ENCODE assay signal across 8 mouse cellular contexts in the genomic region with DNA sequence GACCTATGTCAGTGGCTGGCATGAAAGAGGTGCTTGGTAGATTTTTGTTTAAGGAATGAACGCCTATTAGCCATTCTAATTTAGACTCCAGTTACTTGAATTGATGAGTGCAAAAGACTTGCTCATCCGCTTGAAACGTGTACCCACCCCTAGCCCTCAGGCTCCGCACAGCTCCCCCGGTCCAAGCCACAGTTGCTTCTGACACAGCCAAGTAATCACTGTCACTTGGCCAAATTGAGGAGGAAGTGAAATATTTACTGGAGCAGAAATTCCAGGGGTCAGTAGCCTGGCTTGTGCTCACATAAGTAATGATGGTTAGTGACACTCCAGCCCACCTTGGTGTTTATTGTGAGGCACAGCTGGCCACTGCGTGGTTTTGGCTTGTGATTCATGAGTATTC.
DNase-seq lines count a peak whose midpoint lies in the region; ATAC-seq and TF ChIP-seq lines count a peak whose summit lies in the region.

No protein-coding gene starts in this region.

- WGBS in heart, adult 2 months: 46% methylated on average over 6 of the region's 6 CpGs
- WGBS in forebrain, embryonic 13.5 days: 49% methylated on average over 6 of the region's 6 CpGs
- 21% methylated on average over 6 of the region's 6 CpGs for WGBS in kidney, adult 2 months

- no peak for ATAC-seq in forebrain, embryonic 13.5 days

- H3K4me3 ChIP-seq in heart, adult 2 months: no peak overlapping the region
- H3K4me3 ChIP-seq in forebrain, embryonic 13.5 days: no peak overlapping the region
- H3K4me3 ChIP-seq in kidney, adult 2 months (ENCODE audit: insufficient read depth, low read depth, low read length): no peak overlapping the region

- no peak for TF ChIP-seq CTCF in heart, adult 2 months (IDR thresholded peaks at IDR 0.05)
- TF ChIP-seq CTCF in kidney, adult 2 months (conservative IDR thresholded peaks at IDR 0.05; ENCODE audit: insufficient read depth, insufficient read length, low read depth, low read length): no peak

- no peaks in the 10 kb centered on the region for H3K79me2 ChIP-seq in heart, adult 2 months (replicated peaks; ENCODE audit: control insufficient read depth, insufficient read depth, low read length)

- H3K27ac ChIP-seq in heart, adult 2 months: peak overlapping the region; percentile 1; the same call in 1 of the 2 replicates
- no peak overlapping the region for H3K27ac ChIP-seq in forebrain, embryonic 13.5 days
- peak overlapping the region; percentile 48 for H3K27ac ChIP-seq in kidney, adult 2 months (ENCODE audit: insufficient read depth, low read depth, low read length)

- no peaks in the 10 kb centered on the region for H3K9me3 ChIP-seq in forebrain, embryonic 13.5 days (replicated peaks)

- H3K27me3 ChIP-seq in heart, adult 2 months (ENCODE audit: control insufficient read depth, insufficient read depth, low read length): no peaks in the 10 kb centered on the region
- no peaks in the 10 kb centered on the region for H3K27me3 ChIP-seq in forebrain, embryonic 13.5 days
- no peaks in the 10 kb centered on the region for H3K27me3 ChIP-seq in kidney, adult 2 months (replicated peaks; ENCODE audit: control insufficient read depth, insufficient read depth, low read length)

- no peak for TF ChIP-seq POLR2A in heart, adult 2 months (IDR thresholded peaks at IDR 0.05; ENCODE audit: insufficient read depth, low read depth, low read length)
- TF ChIP-seq POLR2A in kidney, adult 2 months (IDR thresholded peaks at IDR 0.05; ENCODE audit: low read depth, low read length): no peak

- peaks cover 2% of the 10 kb centered on the region for H3K36me3 ChIP-seq in heart, adult 2 months (ENCODE audit: control insufficient read depth, insufficient read depth, low read length)
- no peaks in the 10 kb centered on the region for H3K36me3 ChIP-seq in forebrain, embryonic 13.5 days (ENCODE audit: poor library complexity, severe bottlenecking)
- H3K36me3 ChIP-seq in kidney, adult 2 months (ENCODE audit: control insufficient read depth, insufficient read depth, low read length): no peaks in the 10 kb centered on the region

- 0 out of 2 replicates have a peak overlapping the region, but pooled peaks have one; percentile 17 for H3K4me2 ChIP-seq in forebrain, embryonic 13.5 days

- no peak for TF ChIP-seq EP300 in heart, adult 2 months (IDR thresholded peaks at IDR 0.05; ENCODE audit: insufficient read depth, low read depth, low read length)

- peak in 1 of 2 experiments; percentile 20 for DNase-seq in heart, adult 2 months
- no peak for DNase-seq in heart, adult 11 months
- DNase-seq in kidney, adult 2 months: peak; percentile 59
- DNase-seq in lung, postnatal 36 days: peak; percentile 50
- no peak for DNase-seq in adrenal gland, adult (ENCODE audit: inconsistent age in 2 of 2, low spot score in 1 of 2)
- DNase-seq in frontal cortex, postnatal 14 days (ENCODE audit: low spot score in 2 of 2): no peak
- DNase-seq in layer of hippocampus, adult 9-10 months (ENCODE audit: low spot score): no peak

- peaks cover 4% of the 10 kb centered on the region for H3K4me1 ChIP-seq in heart, adult 2 months (ENCODE audit: control insufficient read depth, insufficient read depth, low read length)
- peaks cover 47% of the 10 kb centered on the region for H3K4me1 ChIP-seq in forebrain, embryonic 13.5 days
- peaks cover 9% of the 10 kb centered on the region; the same call in 1 of the 2 replicates for H3K4me1 ChIP-seq in kidney, adult 2 months (ENCODE audit: control insufficient read depth, insufficient read depth, low read length)

- intact Hi-C loops in heart, adult 2 months (cut with DNase I): loop anchor here (5.0 kb wide), 1 partner anchor 85 kb away; no protein-coding TSS in a partner anchor

- no peak overlapping the region for H3K9ac ChIP-seq in heart, adult 2 months (ENCODE audit: low read depth, low read length)
- H3K9ac ChIP-seq in forebrain, embryonic 13.5 days: no peak overlapping the region

Comparison
In these comparisons a context has a peak if more than half of its experiments do, and no peak if none do; other contexts are left out.
1. DNase-seq: peak in kidney, adult 2 months (single experiment) and lung, postnatal 36 days (single experiment); none in heart, adult 11 months (single experiment), adrenal gland, adult (0 of 2), frontal cortex, postnatal 14 days (0 of 2) and layer of hippocampus, adult 9-10 months (single experiment).